Mouse (Mus musculus): Measurements from ENCODE around the gene Sdhc.
A peak's percentile ranks its signal among the peaks of the same experiment; 100 is the strongest.
"Not testable (repeated sequence)": the region's sequence is repeated elsewhere in the genome, so short reads cannot be mapped to it uniquely, and the experiment has no call there.

Sdhc gene

GRCm38 (mm10) chr1:171112986-171113385 lies 37.4 kb downstream of the Sdhc start:
- no peak for DNase-seq (ENCODE audit: low read depth, low spot score)

- peak; percentile 63 for DNase-seq (ENCODE audit: low read depth, low spot score)
These were observed 38.4 kb downstream of the Sdhc start for GRCm38 (mm10) chr1:171111781-171112575.

- DNase-seq (ENCODE audit: low read depth, low spot score): peak; percentile 98
These were observed 39.2 kb downstream of the Sdhc start for GRCm38 (mm10) chr1:171111020-171111780.

GRCm38 (mm10) chr1:171110659-171111019 lies 39.8 kb downstream of the Sdhc start:
- no peak for DNase-seq (ENCODE audit: low read depth, low spot score)

- DNase-seq (ENCODE audit: low read depth, low spot score): no peak
These were observed 40.8 kb downstream of the Sdhc start for GRCm38 (mm10) chr1:171109620-171110019.

- no peak for DNase-seq (ENCODE audit: low read depth, low spot score)
These were observed 45.2 kb downstream of the Sdhc start for GRCm38 (mm10) chr1:171105226-171105625.

- peak; percentile 56 for DNase-seq (ENCODE audit: low read depth, low spot score)
These were observed 47.1 kb downstream of the Sdhc start for GRCm38 (mm10) chr1:171103179-171103840.

- DNase-seq (ENCODE audit: low read depth, low spot score): peak; percentile 89
These were observed 47.7 kb downstream of the Sdhc start for GRCm38 (mm10) chr1:171102547-171103177.

GRCm38 (mm10) chr1:171101733-171102546 lies 48.5 kb downstream of the Sdhc start:
- peak; percentile 94 for DNase-seq (ENCODE audit: low read depth, low spot score)

GRCm38 (mm10) chr1:171101033-171101432 lies 49.4 kb downstream of the Sdhc start:
- no peak for DNase-seq (ENCODE audit: low read depth, low spot score)

GRCm38 (mm10) chr1:171097612-171098011 lies 52.8 kb downstream of the Sdhc start:
- no peak for DNase-seq (ENCODE audit: low read depth, low spot score)

GRCm38 (mm10) chr1:171097136-171097535 lies 53.3 kb downstream of the Sdhc start:
- no peak for DNase-seq (ENCODE audit: low read depth, low spot score)

GRCm38 (mm10) chr1:171096110-171096964 lies 54.1 kb downstream of the Sdhc start:
- no peak for DNase-seq (ENCODE audit: low read depth, low spot score)

GRCm38 (mm10) chr1:171094424-171094823 lies 56.0 kb downstream of the Sdhc start:
- no peak for DNase-seq (ENCODE audit: low read depth, low spot score)

GRCm38 (mm10) chr1:171090761-171091160 lies 59.6 kb downstream of the Sdhc start:
- no peak for DNase-seq (ENCODE audit: low read depth, low spot score)

- no peak for DNase-seq (ENCODE audit: low read depth, low spot score)
These were observed 60.5 kb downstream of the Sdhc start for GRCm38 (mm10) chr1:171089891-171090290.

GRCm38 (mm10) chr1:171088237-171088869 lies 62.0 kb downstream of the Sdhc start:
- not testable (repeated sequence) for DNase-seq (ENCODE audit: low read depth, low spot score)

- no peak for DNase-seq (ENCODE audit: low read depth, low spot score)
These were observed 64.7 kb downstream of the Sdhc start for GRCm38 (mm10) chr1:171085718-171086117.

GRCm38 (mm10) chr1:171081512-171082231 lies 68.7 kb downstream of the Sdhc start:
- not testable (repeated sequence) for DNase-seq (ENCODE audit: low read depth, low spot score)
